Mouse (Mus musculus) inflammation-experienced regulatory T-cells, adult 6 months (primary cell): ENCODE results near the gene Arid1b. TPM values are rescaled to one million over a fixed set of nuclear protein-coding genes. Genes with fewer than 3 reads are reported as not detected.

Source experiments
- ATAC-seq: one replicate; pipeline ENCODE4 v1.8.0; 2017
- polyA plus RNA-seq, 3 experiments: library from polyadenylated mRNA; unstranded; fragments of 100-300 nt; shearing (Covaris generic); gene quantifications; one replicate each; pipeline ENCODE4 v1.2.1; 2017

Gene Arid1b
- polyA plus RNA-seq, 3 experiments from 2014 or later, result 11.1 to 14.1 (median 12.2) TPM

- no peak for ATAC-seq
Measured at GRCm38 (mm10) chr17:5286571-5287209, 292.6 kb downstream of the Arid1b start.

DNA sequence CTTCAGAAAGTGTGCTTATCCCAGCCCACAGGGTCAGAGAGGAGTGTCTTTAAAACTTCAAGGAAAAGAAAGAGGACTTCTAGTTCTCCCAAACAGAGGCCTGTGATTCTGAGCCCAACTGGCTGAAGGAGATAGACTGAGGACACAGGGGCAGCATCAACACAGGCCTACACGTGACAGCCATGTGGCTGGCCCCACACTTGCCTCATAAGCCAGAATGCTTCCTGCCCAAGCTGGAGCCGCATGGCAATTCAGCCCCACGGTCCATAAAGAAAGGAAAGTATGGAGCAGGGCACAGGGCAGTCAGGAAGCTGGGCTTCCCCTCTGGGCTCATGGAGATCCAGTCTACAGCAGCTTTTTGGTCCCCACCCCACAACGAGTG lies 293.1 kb downstream of the Arid1b start:
- ATAC-seq, result no peak

GRCm38 (mm10) chr17:5287641-5288040 lies 293.5 kb downstream of the Arid1b start:
- ATAC-seq, result no peak

- no peak for ATAC-seq
Measured at GRCm38 (mm10) chr17:5293653-5294584, 299.8 kb downstream of the Arid1b start.

DNA sequence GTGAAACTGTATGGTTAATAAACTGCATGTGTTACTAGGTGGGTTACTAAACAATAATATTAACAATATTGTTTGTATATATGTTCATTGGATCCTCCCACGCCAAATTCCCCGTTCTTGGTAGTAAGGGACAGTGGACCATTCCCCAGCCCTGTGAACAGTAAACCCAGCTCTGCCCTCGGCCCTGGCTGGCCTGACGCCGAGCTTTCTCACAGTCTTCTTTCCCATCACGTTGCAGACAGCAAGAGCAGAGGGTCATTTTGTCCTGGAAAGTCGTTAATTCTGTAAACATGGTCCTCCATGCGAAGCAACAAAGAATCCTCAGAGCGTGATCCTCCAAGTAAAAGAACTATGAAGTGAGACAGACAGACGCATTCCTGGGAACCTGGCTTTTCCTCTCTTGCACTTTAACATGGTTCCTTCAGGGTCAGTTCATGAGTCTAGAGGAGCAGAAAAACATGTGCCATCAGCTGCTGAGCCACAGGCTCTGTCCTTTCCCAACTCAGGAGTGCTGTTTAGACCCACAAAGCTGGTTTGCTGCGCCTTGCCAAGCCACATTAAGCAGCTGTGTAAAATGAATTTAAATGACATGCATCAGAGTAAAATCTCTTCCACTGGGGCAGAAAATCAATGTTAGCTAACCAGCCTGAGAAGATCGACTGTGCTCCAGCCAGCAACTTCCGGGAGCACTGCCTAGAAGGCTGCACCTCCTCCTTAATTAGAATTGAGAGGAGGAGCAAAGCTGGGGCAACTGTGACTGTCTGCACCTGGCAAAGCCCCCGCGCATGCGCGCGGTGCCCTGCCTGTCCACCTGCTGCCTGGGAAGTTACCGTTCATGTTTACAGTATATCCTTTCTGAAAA lies 301.2 kb downstream of the Arid1b start:
- peak; percentile 94 for ATAC-seq

GRCm38 (mm10) chr17:5295948-5296262 lies 301.8 kb downstream of the Arid1b start:
- ATAC-seq, result no peak

DNA sequence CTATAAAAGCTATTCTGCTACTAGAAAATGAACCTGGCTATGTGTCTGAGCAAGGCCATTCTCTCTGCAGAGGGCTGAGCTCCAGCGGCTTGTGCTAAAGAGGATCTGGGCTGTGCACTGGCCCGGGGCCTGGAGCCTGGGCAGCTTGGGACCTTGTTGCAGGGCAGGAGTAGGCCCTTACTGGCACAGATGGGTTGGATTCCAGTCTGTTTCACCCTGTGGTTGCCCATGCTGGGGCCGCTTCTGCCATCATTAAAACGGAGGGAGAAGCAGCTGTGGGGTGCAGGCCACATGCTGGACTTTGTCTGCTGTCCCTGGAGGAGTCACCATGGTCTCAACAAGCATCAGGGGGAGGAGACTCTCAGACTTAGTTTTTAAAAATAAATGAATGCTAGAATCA lies 303.4 kb downstream of the Arid1b start:
- ATAC-seq, result no peak

DNA sequence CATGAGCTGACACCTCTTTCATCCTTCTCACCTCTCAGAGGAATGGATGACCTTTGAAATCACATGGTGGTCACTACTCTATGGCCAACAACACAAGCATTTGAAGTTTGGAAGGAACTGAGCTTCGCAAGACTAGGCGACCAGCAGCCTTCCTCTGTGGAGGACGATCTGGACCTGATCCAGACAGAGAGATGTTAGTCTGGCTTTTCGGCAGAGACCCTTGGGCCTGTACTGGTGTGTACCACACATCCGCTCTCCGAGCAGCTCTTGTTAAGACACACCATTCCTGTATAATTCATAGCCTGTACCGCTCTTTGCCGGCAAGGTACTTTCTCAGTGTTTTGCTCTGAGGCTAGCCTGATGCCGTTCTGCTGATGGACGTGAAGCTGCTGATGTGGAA lies 303.9 kb downstream of the Arid1b start:
- ATAC-seq, result no peak

DNA sequence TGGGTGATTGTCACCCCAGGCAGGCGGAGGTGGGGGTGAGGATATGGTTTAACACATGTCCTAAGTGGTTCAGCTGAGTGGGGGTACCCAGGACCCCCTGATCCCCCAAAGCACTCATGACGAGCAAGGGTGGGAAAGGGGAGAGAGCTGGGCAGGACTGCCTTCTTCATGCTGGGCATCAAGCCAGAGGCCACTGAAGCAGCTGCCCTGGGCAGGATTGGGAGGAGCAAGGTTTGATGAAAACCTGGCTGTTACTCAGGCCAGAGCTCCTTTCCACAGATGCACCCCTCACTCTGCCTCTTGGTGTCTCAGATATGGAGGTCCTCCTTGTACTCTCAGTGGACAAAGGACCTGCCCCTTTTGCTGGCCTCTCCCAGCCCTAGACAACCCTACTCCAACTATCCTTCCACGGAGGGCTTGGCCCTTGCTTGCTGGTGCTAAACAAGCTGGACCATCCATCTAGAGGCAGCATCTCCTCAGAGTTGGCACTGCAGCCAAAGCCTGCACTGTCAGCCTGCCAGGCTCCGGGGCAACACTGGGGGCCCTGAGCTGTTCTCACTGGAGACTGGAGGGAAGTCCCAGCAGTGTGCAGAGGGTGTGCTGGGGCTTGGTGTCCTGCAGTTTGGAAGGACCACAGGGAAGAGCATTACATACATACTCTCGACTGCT lies 304.9 kb downstream of the Arid1b start:
- ATAC-seq, result no peak

GRCm38 (mm10) chr17:5302971-5303746 lies 309.0 kb downstream of the Arid1b start:
- ATAC-seq, result peak; percentile 87

GRCm38 (mm10) chr17:5305783-5306477 lies 311.8 kb downstream of the Arid1b start:
- no peak for ATAC-seq

- ATAC-seq, result no peak
Measured at GRCm38 (mm10) chr17:5309930-5310329, 315.8 kb downstream of the Arid1b start.

DNA sequence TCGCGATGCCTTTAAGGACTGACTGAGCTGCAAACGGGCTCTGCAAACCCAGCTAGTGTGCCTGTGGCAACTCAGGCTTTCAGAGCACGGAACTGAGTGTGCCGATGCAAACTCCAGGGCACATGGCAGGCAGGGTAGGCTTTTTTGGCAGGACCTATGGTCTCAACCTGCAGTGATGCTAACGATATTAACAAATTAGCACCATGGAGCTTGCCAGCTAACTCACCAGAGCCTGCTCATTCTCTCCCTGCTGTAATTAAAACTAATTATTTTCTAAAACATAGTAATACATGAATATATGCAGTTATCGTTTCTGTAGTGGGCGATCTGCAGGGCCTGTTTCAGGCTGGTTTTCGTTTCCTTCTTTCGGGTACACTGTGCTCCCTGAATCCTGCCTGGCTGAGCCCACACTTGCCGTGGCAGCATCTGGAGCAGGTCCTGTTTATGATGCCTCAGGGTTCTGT lies 316.3 kb downstream of the Arid1b start:
- ATAC-seq, result no peak

DNA sequence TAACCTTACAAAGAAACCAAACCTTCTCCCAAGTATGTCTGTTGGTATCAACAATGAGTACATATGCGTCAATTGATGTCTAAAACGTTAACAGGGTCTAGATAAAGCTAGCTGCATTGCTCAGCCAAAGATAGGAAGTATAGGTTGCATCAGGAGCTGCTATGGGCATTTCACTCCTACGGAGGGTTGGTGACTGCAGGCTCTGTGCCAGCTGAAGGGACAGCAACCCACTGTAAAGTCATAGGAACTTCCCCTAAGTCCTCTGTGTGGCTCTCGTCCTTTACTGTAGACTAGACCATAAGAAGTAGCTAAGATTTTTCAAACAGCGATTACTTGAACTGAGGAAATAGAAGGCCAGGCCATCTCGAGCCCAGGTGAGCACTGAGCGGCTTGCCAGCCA lies 316.9 kb downstream of the Arid1b start:
- no peak for ATAC-seq

DNA sequence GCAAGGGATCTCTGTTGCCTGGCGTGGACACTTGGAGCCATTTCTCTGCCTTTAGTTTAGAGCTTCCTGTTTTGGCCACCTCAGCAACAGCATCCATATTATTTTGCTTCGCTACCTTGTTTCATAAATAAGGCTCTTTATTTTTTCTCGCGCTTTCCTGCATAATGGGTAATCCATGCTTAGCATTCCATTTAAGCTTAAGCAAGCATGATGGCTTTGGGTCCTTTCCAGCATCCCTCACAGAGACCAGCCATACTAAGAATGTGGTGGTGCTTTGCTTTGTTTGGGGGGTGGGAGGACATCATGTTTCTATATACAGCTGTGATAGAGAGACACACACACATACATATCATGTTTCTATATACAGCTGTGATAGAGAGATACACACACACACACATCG lies 318.2 kb downstream of the Arid1b start:
- no peak for ATAC-seq

GRCm38 (mm10) chr17:5314735-5315134 lies 320.6 kb downstream of the Arid1b start:
- no peak for ATAC-seq

GRCm38 (mm10) chr17:5316489-5316888 lies 322.4 kb downstream of the Arid1b start:
- no peak for ATAC-seq

DNA sequence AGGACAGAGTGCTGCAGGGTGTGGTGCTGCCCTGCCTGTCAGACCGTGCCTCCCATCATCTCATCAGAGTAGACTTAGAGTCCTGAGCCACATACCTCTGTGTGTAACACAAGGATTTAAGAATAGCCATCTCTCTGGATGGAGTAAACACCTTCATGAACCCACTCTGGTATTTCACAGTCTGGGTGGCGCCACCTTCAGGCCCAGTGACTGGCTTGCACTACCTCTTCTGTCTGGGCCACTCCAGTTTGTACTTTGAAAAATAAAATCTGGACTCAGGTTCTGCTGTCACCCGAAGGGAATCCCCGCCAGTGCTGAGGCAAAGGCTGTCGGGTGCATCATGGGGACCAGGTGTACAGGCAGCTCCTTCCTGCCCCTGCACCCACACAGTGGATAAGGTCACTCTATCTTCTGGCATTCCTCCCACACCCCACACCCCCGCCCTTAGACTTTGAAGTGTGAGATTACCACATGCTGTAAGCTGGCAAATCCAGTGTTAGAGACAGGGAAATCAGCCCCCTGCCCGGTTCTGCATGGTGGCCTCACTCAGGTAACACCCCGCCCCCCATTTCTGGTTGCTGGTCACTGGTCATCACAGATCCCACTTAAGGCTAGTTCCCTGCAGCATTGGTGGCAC lies 327.6 kb downstream of the Arid1b start:
- ATAC-seq, result no peak

GRCm38 (mm10) chr17:5322594-5322993 lies 328.5 kb downstream of the Arid1b start:
- no peak for ATAC-seq

- ATAC-seq, result no peak
Measured at GRCm38 (mm10) chr17:5323746-5324145, 329.6 kb downstream of the Arid1b start.
